Mouse (Mus musculus) gonadal fat pad, adult 2 months (tissue): ENCODE measurements around the gene Cux2. TPM values are rescaled to one million over a fixed set of nuclear protein-coding genes. Genes with fewer than 3 reads are reported as not detected.

Source experiments
- DNase-seq: peaks from one replicate; pipeline ENCODE4 v3.0.0-alpha.2; 2012; ENCODE audit warnings: low read depth
- polyA plus RNA-seq: library from polyadenylated mRNA; depleted of rRNA; stranded (reverse); fragments of >200 nt; gene quantifications from 2 replicates; pipeline ENCODE4 v1.2.3, GENCODE M21; 2012

The Cux2 gene
- polyA plus RNA-seq, 1 experiment: 2.5 TPM

DNA sequence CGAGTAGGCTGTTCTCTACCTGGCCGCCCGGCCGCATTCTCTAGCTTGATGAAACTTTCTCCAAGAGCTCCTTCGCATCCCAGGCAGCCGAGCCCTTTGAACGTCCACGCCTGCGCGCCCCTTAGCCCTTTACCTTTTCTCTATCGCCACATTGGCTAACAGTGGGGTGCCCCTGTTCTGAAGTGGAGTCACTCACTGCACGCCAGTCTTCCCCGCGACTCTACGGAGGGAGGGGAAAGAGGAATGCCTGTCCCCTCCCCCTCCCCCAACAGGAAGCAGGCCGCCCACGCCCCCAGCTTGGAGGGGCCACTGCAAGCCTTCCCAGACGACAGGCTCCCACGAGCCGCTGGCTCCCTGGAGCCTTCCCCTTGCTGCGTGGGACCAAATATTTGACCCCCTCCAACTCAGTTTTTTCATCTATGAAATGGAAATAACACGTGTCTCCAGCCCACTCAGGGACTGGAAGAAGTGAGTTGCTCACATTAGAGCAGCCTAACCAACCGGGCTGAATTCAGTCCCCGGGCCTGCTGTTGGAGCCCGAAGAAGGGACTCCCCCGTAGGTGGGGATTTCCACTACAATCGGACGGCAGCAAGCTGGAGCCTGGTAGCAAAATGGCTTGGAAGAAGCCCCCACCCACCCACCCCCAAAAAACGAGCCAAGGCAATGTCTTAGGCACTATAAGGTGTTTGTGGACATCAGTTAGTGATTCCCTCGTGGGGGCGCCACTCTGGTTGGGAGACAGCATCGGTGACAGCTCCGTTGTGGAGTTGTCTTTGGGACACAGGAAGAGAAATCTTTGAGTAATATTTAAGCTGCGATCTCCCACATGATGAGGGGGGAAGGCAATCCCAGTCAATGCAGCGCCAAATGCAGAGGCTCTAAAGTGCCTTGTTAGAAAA, 212.2 kb downstream of the Cux2 start, which contains the start of gene Sh2b3:
Sh2b3 (minus strand) TSS at position 206 of the 900 bp plus-strand sequence.
- no peak for DNase-seq

DNA sequence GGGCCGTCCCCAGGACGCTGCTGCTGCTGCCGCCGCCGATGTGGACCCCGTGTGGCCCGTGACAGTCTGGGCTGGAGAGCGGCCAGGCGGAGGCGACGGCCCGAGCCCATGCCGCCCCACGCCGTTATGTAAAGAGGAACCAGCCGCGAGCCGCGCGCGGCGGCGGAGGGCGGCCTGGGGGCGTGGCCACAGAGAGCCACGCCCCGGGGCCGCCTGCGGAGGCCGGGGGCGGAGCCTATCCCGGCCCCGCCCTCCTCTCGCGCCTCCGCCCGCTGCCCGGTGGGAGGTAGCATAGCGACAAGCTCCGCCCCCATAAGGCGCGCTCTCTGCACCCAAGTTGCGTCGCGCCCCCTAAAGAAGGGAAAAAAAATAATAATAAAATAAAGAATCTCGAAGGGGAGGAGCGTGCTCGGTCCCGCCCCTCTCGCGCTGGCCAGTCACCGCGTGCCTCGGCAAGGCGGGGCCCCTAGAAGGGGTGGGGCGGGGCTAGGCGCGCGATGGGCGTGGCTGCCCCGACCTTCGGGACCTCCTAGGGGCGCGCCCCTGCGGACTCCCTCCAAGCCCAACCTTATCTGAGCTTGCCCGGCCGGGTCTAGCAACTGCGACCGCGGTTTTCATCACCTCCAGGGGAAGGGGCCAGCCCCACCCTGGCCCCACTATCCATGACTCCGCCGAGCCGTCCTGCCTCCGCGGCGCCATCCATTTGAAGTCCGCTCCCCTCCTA, 213.0 kb downstream of the Cux2 start:
- no peak for DNase-seq

DNA sequence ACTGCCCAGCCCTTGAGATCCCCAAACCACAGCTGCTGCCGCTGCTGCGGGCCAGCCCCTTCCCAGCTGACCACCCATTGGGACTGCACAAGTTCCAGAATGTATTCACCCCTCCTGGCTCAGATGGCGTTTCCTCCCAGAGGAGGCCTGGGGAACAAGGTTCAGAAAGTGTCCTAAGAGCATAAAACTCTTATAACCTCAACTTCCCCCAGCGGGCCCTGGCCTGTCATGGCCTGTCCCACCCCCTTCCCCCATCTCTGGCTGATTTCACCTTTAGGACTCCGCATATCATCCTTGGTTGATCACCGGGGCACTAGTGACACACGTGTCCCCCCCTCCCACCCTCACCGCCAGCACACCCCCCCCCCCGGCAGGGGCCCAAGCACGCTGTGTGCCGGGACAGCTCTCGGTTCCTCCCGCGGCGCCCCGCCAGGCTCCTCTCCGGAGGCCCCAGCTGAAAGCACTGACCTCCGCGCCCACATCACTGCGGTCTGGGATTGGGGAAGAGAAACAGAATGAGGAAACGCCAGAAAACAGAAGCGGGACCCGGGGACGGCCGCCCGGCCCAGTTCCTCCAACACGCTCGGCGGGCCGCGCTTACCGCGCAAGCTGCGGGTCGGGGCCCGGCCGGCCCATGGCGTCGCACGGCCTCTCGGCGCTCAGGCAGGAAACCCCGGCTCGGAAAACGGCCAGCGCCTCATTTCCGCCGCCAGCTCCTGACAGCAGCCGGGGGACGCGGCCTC, 213.8 kb downstream of the Cux2 start:
- no peak for DNase-seq

DNA sequence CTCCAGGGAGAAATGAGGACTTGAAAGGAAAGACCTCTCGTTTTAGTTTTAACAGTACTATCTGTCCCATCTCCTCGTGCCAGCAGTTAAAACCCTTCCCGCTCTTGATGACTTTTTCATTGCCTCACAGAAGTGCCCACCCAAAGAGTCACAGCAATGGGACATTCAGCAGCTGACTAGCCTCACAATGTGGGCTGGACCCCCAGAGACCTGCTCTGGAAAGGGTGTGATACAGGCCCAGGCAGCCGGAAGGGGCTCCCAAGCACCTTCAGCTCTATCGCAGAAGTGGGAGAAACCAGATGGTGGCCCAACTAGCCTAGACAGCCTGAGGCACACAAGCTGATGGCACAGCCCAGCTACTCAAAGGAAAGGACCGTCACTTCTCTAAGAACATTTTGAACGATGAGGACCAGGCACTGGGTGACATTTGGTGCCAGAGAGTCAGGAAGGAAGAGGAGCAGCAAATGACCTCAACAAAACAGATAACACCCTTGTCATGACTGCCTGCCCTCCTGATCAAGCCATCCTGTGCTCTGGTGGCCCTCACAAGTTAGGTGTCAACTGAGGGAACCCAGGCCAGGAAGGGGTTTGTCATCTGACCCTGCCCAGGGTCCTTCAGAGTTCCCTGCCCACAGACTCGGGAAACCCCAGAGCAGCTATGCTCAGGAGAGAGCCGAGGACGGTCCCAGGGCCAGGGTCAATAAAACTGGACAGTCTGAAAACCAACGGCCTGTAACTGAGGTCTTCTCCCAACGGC, 214.7 kb downstream of the Cux2 start:
- no peak for DNase-seq

DNA sequence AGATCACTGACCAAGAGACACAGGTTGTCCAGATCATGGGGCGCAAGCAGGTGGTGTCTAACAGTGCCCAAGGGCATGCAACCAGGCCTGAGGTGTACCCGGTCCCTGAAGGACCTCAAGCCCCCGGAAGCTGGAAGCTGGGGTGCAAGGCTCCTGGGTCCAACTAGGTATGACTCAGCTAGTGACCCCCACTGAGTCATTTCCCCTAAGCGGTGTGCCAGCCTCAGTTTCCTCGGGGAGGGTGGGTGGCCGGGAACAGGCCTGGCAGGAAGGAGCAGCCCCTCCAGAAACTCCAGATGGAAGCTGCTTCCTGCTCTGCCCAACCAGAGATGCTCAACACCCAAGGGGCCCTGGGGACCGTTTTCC, 215.7 kb downstream of the Cux2 start:
- DNase-seq: no peak

DNA sequence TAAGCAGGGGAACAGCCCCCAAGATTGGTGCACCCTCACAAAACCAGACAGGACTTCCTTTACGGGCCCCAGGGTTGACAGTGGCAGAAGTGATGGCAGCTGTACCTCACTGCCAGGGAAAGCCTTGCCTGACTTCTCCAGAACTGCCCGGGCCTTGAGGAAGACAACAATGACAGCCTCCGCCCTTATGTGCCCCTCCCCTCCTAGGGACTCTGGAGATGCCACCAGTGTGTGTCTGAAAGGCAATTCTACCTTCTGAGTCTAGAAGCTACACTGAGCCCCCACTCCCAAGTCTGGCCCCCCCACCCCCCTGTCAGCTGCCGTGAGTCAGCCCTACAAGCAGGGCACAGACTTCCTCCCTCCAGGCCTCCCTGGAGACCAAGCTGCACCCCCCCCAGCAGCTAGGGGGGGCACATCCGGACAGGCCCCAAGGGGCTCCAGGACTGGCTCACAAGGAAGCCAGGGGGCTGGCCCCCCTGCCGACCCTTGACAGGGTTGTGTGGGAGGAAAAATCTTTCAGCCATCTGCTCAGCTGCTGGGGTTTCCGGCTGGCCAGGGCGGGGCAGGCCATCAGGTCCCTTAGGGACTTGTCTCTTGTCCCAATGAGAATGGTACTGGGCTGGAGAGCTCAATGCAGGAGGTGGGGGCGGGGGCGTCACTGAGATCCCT, 216.2 kb downstream of the Cux2 start:
- DNase-seq: no peak

DNA sequence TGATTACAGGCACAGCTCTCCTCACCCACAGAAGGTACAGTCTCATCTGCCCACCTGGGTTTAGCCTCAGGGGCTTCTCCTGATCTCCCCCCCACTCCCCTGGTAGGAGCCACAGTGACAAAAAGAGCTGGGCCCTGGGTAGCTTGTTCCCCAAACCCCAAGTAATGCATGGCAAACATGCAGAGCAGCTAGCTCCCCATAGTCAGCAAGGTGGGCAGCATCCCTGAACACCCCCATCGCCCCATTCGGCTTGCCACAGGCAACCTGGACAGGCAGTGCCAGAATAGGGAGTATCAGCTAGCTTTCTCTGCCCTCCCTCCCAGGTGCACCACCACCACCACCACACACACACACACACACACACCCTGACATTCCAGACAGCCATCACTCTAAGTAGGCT, 216.7 kb downstream of the Cux2 start:
- DNase-seq: no peak

DNA sequence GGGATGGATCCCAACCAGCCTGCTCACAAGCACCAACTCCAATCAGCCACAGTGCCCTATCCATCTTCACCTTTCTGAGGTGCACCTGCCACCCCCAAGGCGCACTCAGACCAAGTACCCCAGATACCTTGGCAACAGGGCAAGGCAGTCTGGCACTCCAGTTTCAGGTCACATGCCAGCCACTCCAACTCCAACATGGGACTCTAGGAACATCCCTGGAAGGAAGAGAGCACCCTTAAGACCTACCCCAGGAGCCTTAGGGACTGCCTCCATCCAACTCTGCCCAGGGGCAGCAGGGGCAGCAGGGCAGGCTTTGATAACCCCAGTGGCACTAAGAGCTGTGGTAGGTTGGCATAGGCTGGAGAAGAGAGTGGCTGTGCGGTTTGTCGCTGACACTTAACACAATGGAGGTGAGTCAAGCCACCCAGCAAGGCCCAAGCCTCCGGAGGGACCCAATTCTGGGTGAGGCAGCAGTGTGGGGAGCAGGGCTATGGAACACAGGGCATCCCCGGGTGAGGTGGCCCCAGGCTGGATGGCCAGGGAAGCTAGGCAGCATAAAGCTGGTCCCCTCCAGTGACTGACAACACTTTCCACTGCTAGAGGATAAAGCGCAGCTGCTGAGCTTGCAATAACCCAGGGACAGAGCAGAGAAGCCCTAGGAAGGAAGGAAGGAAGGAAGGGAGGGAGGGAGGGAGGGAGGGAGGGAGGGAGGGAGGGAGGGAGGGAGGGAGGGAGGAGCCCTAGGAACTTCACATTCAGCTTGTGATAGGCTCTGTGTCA, 217.3 kb downstream of the Cux2 start:
- DNase-seq: no peak

DNA sequence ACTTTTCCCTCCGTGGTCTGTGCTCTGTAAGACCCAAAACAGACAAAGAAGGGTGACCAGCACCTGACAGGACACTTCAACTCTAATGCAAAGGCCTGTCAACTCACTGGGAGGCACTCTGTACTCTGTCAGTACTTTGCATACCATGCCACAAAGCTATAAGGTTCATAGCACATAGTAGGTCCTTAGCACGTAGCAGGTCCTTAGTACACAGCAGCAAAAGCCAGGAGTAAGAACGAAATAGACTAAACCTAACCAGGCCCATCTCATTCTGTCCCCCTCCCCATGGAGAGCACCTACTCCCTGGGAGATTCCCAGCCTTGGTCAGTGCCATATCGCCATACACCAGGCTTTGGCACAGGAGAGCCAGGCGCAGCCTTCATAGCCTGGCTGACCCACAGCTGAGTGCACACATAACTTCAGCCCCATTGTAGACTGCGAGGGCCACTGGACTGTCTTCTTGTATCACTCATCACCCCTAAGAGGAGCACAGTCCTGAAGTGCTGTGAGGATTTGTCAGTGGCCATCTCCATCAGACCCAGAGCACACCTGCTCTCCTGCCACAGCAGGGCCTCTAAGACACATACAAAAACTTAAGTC, 218.8 kb downstream of the Cux2 start:
- no peak for DNase-seq

DNA sequence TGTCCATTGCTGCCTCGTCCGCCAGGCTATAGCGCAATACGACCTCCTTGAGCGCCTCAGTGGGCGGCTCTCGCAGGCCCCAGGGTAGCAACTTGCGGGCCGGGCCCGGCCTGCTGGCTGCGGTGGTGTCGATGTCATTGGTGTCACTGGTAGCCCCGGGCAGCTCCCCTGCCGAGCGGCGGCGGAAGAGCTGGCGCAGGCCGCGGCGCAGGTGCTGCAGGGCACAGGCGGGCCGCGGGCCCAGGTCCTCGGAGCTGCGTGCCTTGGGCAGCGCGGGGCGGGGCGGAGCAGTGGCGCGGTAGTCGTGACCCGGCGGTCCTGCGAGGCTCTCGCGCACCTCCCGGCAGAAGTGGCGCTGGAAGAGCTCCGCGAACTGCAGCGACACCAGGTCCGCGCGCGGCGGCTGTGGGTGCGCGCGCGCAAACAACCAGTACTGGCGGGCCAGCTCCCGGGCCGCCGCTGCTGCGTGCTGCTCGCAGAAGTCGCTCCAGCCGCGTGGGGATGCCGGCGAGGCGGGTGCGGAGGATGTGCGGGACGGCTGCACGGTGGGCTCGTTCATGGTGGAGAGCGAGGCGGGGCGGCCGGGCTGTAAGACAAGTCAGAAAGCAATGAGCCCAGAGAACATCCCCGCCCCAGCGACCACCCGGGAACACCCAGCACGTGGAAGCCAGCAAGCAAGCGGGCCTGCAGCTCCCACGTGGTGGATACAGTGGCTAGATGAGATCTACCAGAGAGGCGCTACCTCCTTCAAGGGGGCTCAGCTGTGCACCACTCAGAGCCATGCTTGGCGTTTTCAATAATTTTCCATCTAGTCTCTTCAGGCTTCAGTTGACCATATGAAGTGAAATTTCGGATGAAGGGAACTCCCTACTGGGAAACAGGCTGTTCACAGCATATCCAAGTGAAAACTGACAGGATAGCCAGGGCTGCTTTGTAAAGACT, 221.1 kb downstream of the Cux2 start:
- no peak for DNase-seq

DNA sequence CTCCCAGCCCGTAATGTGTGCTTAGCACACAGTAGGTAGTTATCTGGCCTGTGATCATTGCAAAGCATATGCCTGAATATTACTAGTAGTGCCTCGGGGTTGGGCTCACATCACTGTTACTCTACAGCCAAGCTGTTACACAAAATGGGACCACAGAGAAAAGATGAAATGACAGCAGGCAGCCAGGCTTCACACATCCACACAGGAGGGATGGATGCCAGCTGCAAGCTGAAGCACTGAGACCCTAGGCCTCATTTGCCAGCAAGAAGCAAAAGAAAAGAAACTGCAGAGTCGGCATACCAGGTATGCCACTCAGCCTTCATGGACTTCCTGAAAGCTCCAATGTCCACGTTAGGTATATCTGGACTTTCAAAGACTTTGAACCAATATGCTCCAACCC, 222.0 kb downstream of the Cux2 start:
- no peak for DNase-seq

DNA sequence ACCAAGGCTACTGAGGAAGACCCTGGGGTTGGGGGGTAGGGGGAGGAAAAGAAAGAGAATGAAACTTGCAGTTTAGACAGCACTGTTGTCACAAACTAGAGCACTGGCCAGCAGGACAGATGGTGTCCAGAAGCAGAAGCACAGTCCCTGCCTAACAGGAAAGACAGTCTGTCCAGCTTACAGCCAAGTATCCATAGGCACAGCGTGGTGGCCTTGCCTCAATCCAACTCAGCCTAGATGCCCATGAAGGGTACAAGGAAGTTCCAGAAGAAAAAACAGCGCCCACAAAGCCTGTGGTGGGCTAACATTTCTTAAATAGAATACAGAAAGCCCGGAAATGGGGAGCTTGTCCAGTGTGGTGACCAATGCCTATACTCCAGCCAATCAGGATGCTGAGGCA, 224.3 kb downstream of the Cux2 start:
- no peak for DNase-seq

DNA sequence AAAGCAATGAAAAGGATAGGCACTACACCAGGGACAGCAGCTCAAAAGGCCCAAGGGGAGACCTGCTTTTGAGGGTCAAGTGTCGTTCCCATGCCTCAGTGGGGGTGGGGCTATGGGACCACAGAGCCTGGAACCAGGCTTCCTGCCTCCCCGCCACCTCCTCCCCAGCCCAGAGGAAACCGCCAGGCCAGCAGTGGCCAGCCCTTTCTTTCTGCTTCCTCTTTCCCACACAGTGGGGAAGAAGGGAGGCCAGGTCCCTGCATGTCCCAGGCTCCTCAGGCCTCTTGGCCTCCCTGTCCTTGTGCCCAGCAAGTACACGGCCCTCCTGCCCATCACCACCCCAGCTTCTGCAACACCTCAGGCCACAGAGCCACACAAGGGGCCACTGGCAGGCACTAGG, 225.8 kb downstream of the Cux2 start:
- DNase-seq: no peak

DNA sequence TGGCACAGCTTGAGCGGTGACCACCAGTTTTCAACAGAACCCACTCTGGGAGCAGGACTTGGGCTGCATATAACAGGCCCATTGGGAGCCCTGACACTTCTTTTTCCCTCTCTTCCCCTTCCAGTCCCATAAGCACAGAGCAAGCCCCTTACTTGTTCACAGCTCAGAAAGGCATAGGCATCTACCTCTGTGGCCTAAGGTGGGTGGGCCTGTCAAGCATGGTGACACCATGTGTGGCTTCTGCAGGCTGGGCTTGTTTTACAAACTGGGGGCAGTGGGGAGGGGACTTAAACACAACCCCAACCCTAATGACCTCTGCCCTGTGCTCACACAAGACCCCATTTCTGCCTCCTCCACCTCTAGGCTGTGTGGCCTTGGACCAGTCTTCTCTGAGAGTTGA, 226.2 kb downstream of the Cux2 start:
- no peak for DNase-seq

DNA sequence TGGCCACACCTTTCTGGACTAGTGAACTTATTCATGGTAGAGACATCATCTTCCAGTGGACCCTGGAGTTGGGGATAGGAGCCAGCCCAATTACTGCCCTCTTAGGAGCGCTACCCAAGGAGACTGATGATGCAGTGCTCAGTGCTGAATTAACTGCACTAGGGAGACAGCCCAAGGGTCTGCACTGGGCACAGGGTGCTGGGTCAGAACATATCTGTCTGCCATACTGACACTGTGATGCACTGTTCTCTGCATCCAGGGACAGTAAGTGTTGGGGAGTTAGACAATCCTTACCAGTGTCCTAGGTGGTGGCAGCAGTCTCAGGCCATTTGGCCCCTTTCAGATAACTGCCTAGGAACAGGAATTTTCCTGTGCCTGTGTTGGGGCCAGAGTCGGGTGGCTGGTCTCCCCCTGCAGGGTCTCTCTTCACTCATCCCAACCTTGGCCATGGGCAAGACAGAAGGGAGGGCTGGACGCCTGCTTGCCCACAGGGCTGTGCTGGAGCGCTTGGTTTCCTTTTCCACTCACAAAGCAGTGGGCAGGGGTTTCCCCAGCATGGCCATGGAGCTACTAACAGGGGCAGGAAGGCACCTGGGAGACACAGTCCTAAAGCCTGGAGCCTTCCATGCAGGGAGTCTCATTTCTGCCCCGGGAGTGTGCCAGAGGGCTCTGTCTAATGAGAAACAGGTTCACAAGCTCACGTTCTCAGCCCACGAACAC, 227.0 kb downstream of the Cux2 start:
- DNase-seq: no peak

DNA sequence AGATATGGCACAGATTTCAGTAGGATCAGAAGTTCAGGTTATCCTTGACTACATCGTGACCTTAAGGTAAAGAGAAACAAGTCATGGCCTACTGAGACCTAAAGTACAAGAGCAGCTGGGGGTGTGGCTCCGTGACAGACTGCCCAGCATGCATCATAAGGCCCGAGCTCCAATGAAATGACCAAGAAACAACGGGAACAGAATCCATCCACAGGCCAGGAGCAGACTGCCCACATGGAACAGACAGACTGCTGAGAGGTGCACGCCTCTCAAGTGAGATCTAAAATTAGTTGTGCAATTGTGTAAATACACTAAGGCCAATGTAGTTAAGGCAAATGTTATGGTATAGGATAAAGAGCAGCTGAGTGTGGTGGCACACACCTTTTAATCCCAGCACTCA, 228.3 kb downstream of the Cux2 start:
- no peak for DNase-seq

DNA sequence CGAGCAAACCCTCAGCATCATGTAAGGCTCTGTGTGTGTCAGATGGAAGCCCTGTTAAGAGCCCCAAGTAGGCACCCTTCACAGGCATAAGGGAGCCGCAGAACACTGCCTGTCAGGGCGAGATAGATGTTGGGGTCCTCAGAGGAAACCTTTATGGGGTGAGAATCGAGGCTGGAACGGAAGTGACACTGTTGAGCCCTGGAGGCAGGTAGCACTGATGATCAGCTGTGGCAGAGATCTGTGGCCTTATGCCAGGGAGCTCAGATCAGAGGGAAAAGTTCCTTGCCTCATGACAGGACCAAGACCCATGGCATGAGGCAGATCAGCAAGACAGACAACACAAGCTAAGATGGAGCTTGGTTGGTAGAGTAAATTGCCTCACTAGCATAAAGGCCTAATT, 228.8 kb downstream of the Cux2 start:
- no peak for DNase-seq

DNA sequence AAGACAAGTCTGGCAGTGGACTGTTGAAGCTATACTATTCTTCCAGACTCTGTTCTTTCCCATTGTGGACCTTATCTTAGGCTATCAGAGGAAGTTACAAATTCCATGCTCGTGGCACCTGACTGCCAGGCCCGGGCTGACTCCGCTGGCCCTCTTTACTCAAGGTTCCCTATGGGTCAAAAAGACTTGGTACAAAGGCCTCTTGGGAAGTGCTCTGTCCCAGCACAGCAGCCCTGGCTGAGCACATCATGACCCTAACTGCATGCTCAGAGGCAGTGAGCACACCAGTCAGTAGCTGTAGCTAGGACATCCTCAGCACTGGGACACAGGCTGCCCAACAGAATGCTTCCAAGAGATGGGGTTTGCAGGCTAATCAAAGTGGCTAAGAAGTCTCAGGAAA, 229.2 kb downstream of the Cux2 start:
- no peak for DNase-seq
